Mouse (Mus musculus): Measurements from ENCODE around the gene Klhl41. TPM values are rescaled to one million over a fixed set of nuclear protein-coding genes. Genes with fewer than 3 reads are reported as not detected.
"Not testable (repeated sequence)": the region's sequence is repeated elsewhere in the genome, so short reads cannot be mapped to it uniquely, and the experiment has no call there.

Klhl41 gene
- polyA plus RNA-seq (2016; fragmentation: Nextera tagmentation; extraction: Ambion mirVana) = 0.24 and 0.37 TPM in 2 replicates

- H3K4me2 ChIP-seq = no peak within 1 kb of the TSS
- H3K27ac ChIP-seq = no peak within 1 kb of the TSS
- H3K36me3 ChIP-seq (replicated peaks) = 0 out of 2 replicates have a peak, but pooled peaks cover 4% of the 10 kb centered on the region
- ATAC-seq (ENCODE audit: low FRiP score) = no peak
- H3K27me3 ChIP-seq = no peaks in the 10 kb centered on the region
- 86% methylated on average over 9 of the region's 9 CpGs for WGBS
- no peak within 1 kb of the TSS for H3K9ac ChIP-seq
- 0 out of 2 replicates have a peak, but pooled peaks cover 3% of the 10 kb centered on the region for H3K4me1 ChIP-seq
- H3K9me3 ChIP-seq = no peaks in the 10 kb centered on the region
- no peak within 1 kb of the TSS for H3K4me3 ChIP-seq (replicated peaks)
Measured at GRCm38 (mm10) chr2:69669853-69670252, at the start of gene Klhl41. Klhl41 (plus strand) TSS chr2:69670120.

GRCm38 (mm10) chr2:69629215-69629614 is 40.7 kb upstream of the Klhl41 start:
- Histone ChIP-seq H3K36me3 (replicated peaks) (no peaks in the 10 kb centered on the region), H3K9me3 (0 out of 2 replicates have a peak, but pooled peaks cover 4% of the 10 kb centered on the region), H3K4me1 (no peaks in the 10 kb centered on the region), H3K27me3 (peaks cover 4% of the 10 kb centered on the region; the same call in 1 of the 2 replicates), H3K27ac (no peak overlapping the region), H3K4me2 (no peak overlapping the region), H3K9ac (no peak overlapping the region), H3K4me3 (replicated peaks) (no peak overlapping the region)
- no peak for ATAC-seq (ENCODE audit: low FRiP score)
- whole genome bisulfite sequencing = 77% methylated on average over 17 of the region's 17 CpGs

GRCm38 (mm10) chr2:69629914-69630313 is 40.0 kb upstream of the Klhl41 start:
- peaks cover 6% of the 10 kb centered on the region; the same call in 1 of the 2 replicates for H3K27me3 ChIP-seq
- no peak overlapping the region for H3K9ac ChIP-seq
- no peaks in the 10 kb centered on the region for H3K36me3 ChIP-seq (replicated peaks)
- H3K9me3 ChIP-seq = 0 out of 2 replicates have a peak, but pooled peaks cover 4% of the 10 kb centered on the region
- 92% methylated on average over 6 of the region's 6 CpGs for WGBS
- no peak overlapping the region for H3K27ac ChIP-seq
- ATAC-seq (ENCODE audit: low FRiP score) = no peak
- no peak overlapping the region for H3K4me2 ChIP-seq
- H3K4me3 ChIP-seq (replicated peaks) = no peak overlapping the region
- H3K4me1 ChIP-seq = no peaks in the 10 kb centered on the region

GRCm38 (mm10) chr2:69630792-69631191 is 39.1 kb upstream of the Klhl41 start:
- Histone ChIP-seq H3K9ac (no peak overlapping the region), H3K4me1 (no peaks in the 10 kb centered on the region), H3K9me3 (0 out of 2 replicates have a peak, but pooled peaks cover 4% of the 10 kb centered on the region), H3K27me3 (peaks cover 6% of the 10 kb centered on the region; the same call in 1 of the 2 replicates), H3K4me2 (no peak overlapping the region), H3K36me3 (replicated peaks) (no peaks in the 10 kb centered on the region), H3K4me3 (replicated peaks) (no peak overlapping the region), H3K27ac (no peak overlapping the region)
- WGBS = 93% methylated on average over 5 of the region's 5 CpGs
- ATAC-seq (ENCODE audit: low FRiP score) = no peak

GRCm38 (mm10) chr2:69631449-69631848 is 38.5 kb upstream of the Klhl41 start:
- no peak for ATAC-seq (ENCODE audit: low FRiP score)
- no peak overlapping the region for H3K27ac ChIP-seq
- H3K4me3 ChIP-seq (replicated peaks) = no peak overlapping the region
- WGBS = 80% methylated on average over 2 of the region's 2 CpGs
- no peaks in the 10 kb centered on the region for H3K4me1 ChIP-seq
- H3K36me3 ChIP-seq (replicated peaks) = no peaks in the 10 kb centered on the region
- 0 out of 2 replicates have a peak, but pooled peaks cover 4% of the 10 kb centered on the region for H3K9me3 ChIP-seq
- H3K4me2 ChIP-seq = no peak overlapping the region
- no peak overlapping the region for H3K9ac ChIP-seq
- peaks cover 6% of the 10 kb centered on the region; the same call in 1 of the 2 replicates for H3K27me3 ChIP-seq

- ATAC-seq (ENCODE audit: low FRiP score) = peak; percentile 46; the same call in 1 of the 2 replicates
- no peak overlapping the region for H3K27ac ChIP-seq
- H3K4me3 ChIP-seq (replicated peaks) = peak overlapping the region; percentile 31
- H3K36me3 ChIP-seq (replicated peaks) = no peaks in the 10 kb centered on the region
- H3K4me2 ChIP-seq = peak overlapping the region; percentile 49
- no peaks in the 10 kb centered on the region for H3K9me3 ChIP-seq
- 12% methylated on average over 11 of the region's 11 CpGs for WGBS
- H3K4me1 ChIP-seq = 0 out of 2 replicates have a peak, but pooled peaks cover 3% of the 10 kb centered on the region
- peaks cover 6% of the 10 kb centered on the region; the same call in 1 of the 2 replicates for H3K27me3 ChIP-seq
- 0 out of 2 replicates have a peak overlapping the region, but pooled peaks have one; percentile 38 for H3K9ac ChIP-seq
Measured at GRCm38 (mm10) chr2:69635064-69635701, 34.7 kb upstream of the Klhl41 start.

GRCm38 (mm10) chr2:69635807-69636206 is 34.1 kb upstream of the Klhl41 start:
- H3K4me2 ChIP-seq = no peak overlapping the region
- H3K36me3 ChIP-seq (replicated peaks) = no peaks in the 10 kb centered on the region
- no peak overlapping the region for H3K9ac ChIP-seq
- H3K27ac ChIP-seq = no peak overlapping the region
- 64% methylated on average over 6 of the region's 6 CpGs for WGBS
- 0 out of 2 replicates have a peak, but pooled peaks cover 3% of the 10 kb centered on the region for H3K4me1 ChIP-seq
- ATAC-seq (ENCODE audit: low FRiP score) = no peak
- H3K27me3 ChIP-seq = peaks cover 6% of the 10 kb centered on the region; the same call in 1 of the 2 replicates
- no peaks in the 10 kb centered on the region for H3K9me3 ChIP-seq
- no peak overlapping the region for H3K4me3 ChIP-seq (replicated peaks)

GRCm38 (mm10) chr2:69637989-69638388 is 31.9 kb upstream of the Klhl41 start:
- H3K4me3 ChIP-seq (replicated peaks); H3K36me3 ChIP-seq (replicated peaks); H3K9me3 ChIP-seq; H3K27ac ChIP-seq; H3K9ac ChIP-seq; H3K4me1 ChIP-seq; H3K4me2 ChIP-seq; ATAC-seq (ENCODE audit: low FRiP score); H3K27me3 ChIP-seq: not testable (repeated sequence)
- WGBS = 74% methylated on average over 7 of the region's 7 CpGs

GRCm38 (mm10) chr2:69640100-69640499 is 29.8 kb upstream of the Klhl41 start:
- Histone ChIP-seq H3K4me1 (0 out of 2 replicates have a peak, but pooled peaks cover 3% of the 10 kb centered on the region), H3K4me2 (no peak overlapping the region), H3K36me3 (replicated peaks) (no peaks in the 10 kb centered on the region), H3K27me3 (no peaks in the 10 kb centered on the region), H3K27ac (no peak overlapping the region), H3K4me3 (replicated peaks) (no peak overlapping the region), H3K9ac (no peak overlapping the region), H3K9me3 (no peaks in the 10 kb centered on the region)
- 0 out of 2 replicates have a peak, but pooled peaks have one; percentile 49 for ATAC-seq (ENCODE audit: low FRiP score)
- 45% methylated on average over 10 of the region's 10 CpGs for WGBS

GRCm38 (mm10) chr2:69644968-69645617 is 24.8 kb upstream of the Klhl41 start:
- ATAC-seq (ENCODE audit: low FRiP score) = no peak
- Histone ChIP-seq H3K27ac (no peak overlapping the region), H3K9ac (no peak overlapping the region), H3K36me3 (replicated peaks) (no peaks in the 10 kb centered on the region), H3K4me3 (replicated peaks) (no peak overlapping the region), H3K4me2 (no peak overlapping the region), H3K4me1 (peaks cover 10% of the 10 kb centered on the region), H3K27me3 (no peaks in the 10 kb centered on the region), H3K9me3 (no peaks in the 10 kb centered on the region)
- 93% methylated on average over 11 of the region's 11 CpGs for WGBS

GRCm38 (mm10) chr2:69646726-69647490 is 23.0 kb upstream of the Klhl41 start, which contains the start of gene Bbs5:
Bbs5 (plus strand) TSS chr2:69647171.
- H3K9ac ChIP-seq = peak within 1 kb of the TSS; percentile 77
- H3K4me3 ChIP-seq (replicated peaks) = peak within 1 kb of the TSS; percentile 84
- no peaks in the 10 kb centered on the region for H3K27me3 ChIP-seq
- no peaks in the 10 kb centered on the region for H3K36me3 ChIP-seq (replicated peaks)
- H3K9me3 ChIP-seq = no peaks in the 10 kb centered on the region
- WGBS = 4% methylated on average over 43 of the region's 43 CpGs
- H3K4me2 ChIP-seq = peak within 1 kb of the TSS; percentile 73
- H3K4me1 ChIP-seq = peaks cover 9% of the 10 kb centered on the region
- no peak within 1 kb of the TSS for H3K27ac ChIP-seq
- ATAC-seq (ENCODE audit: low FRiP score) = peak; percentile 91

- Histone ChIP-seq H3K9me3 (no peaks in the 10 kb centered on the region), H3K4me3 (replicated peaks) (no peak overlapping the region), H3K36me3 (replicated peaks) (peaks cover 9% of the 10 kb centered on the region), H3K4me2 (no peak overlapping the region), H3K9ac (no peak overlapping the region), H3K27me3 (no peaks in the 10 kb centered on the region), H3K27ac (no peak overlapping the region), H3K4me1 (peaks cover 9% of the 10 kb centered on the region)
- ATAC-seq (ENCODE audit: low FRiP score) = no peak
- 73% methylated on average over 5 of the region's 5 CpGs for WGBS
Measured at GRCm38 (mm10) chr2:69649716-69650115, 20.2 kb upstream of the Klhl41 start.

Data from forebrain, embryonic 12.5 days (tissue).